Mouse (Mus musculus) heart, embryonic 15.5 days (tissue): ENCODE measurements at regions not wholly inside any gene's neighbourhood (a gene's known extent, or its start where the extent isn't known, plus 50 kb on each side); places are given as distances from the start of the nearest gene placed in this dataset.

ENCODE experiments used
- ATAC-seq: fragments of 200-750 bp; cut with Nextera tagmentation; replicated peaks from 2 replicates; pipeline ENCODE4 v1.8.0; 2017; ENCODE audit warnings: low read depth, moderate TSS enrichment; ENCODE audit not compliant: insufficient number of reproducible peaks, insufficient read depth, low FRiP score
- H3K27ac ChIP-seq: fragments of 300-500 bp; sonication (generic); 2 replicates; pipeline ENCODE4 v1.5.1; 2015; ENCODE audit warnings: mild to moderate bottlenecking, inconsistent platforms
- H3K27me3 ChIP-seq: fragments of 300-500 bp; sonication (generic); 2 replicates; pipeline ENCODE4 v1.6.1; 2015; ENCODE audit warnings: inconsistent platforms
- H3K36me3 ChIP-seq: fragments of 300-500 bp; sonication (generic); 2 replicates; pipeline ENCODE4 v1.6.1; 2015; ENCODE audit warnings: mild to moderate bottlenecking, inconsistent platforms
- H3K4me1 ChIP-seq: fragments of 300-500 bp; sonication (generic); replicated peaks from 2 replicates; pipeline ENCODE4 v1.6.1; 2015; ENCODE audit warnings: inconsistent platforms
- H3K4me2 ChIP-seq: fragments of 300-500 bp; sonication (generic); 2 replicates; pipeline ENCODE4 v1.6.1; 2015; ENCODE audit warnings: inconsistent platforms, mild to moderate bottlenecking, moderate library complexity
- H3K4me3 ChIP-seq: fragments of 300-500 bp; sonication (generic); 2 replicates; pipeline ENCODE4 v1.5.1; 2015; ENCODE audit warnings: mild to moderate bottlenecking, inconsistent platforms
- H3K9ac ChIP-seq: fragments of 300-500 bp; sonication (generic); 2 replicates; pipeline ENCODE4 v1.6.1; 2015; ENCODE audit warnings: mild to moderate bottlenecking, inconsistent platforms
- H3K9me3 ChIP-seq: fragments of 300-500 bp; sonication (generic); replicated peaks from 2 replicates; pipeline ENCODE4 v1.6.1; 2016; ENCODE audit warnings: inconsistent platforms
- WGBS: fragments of 180-500 bp; shearing (Covaris S2); methylation state at CpG from one replicate; pipeline ENCODE4 v1.1.7; 2015; ENCODE audit warnings: mixed read lengths; 5-methylcytosine and 5-hydroxymethylcytosine counted together

- H3K27me3 ChIP-seq, result peaks cover 81% of the 10 kb centered on the region
- H3K4me1 ChIP-seq, result peaks cover 23% of the 10 kb centered on the region
- H3K9ac ChIP-seq, result no peak overlapping the region
- H3K27ac ChIP-seq, result no peak overlapping the region
- H3K36me3 ChIP-seq, result no peaks in the 10 kb centered on the region
- ATAC-seq, result no peak
- no peaks in the 10 kb centered on the region for H3K9me3 ChIP-seq
- WGBS, result 76% methylated on average over 6 of the region's 6 CpGs
- H3K4me3 ChIP-seq, result no peak overlapping the region
- no peak overlapping the region for H3K4me2 ChIP-seq
These were observed 73.1 kb upstream of the Msx1 start for GRCm38 (mm10) chr5:37897501-37897900.

GRCm38 (mm10) chr5:37895441-37896336 is 71.3 kb upstream of the Msx1 start:
- 9% methylated on average over 19 of the region's 19 CpGs for WGBS
- Histone ChIP-seq H3K9ac (no peak overlapping the region), H3K36me3 (no peaks in the 10 kb centered on the region), H3K4me2 (peak overlapping the region; percentile 4; the same call in 1 of the 2 replicates), H3K4me3 (no peak overlapping the region), H3K27me3 (peaks cover 86% of the 10 kb centered on the region), H3K9me3 (no peaks in the 10 kb centered on the region), H3K4me1 (peaks cover 20% of the 10 kb centered on the region), H3K27ac (no peak overlapping the region)
- ATAC-seq, result no peak

- Histone ChIP-seq H3K9me3 (no peaks in the 10 kb centered on the region), H3K27me3 (peaks cover 86% of the 10 kb centered on the region), H3K27ac (no peak overlapping the region), H3K4me3 (peak overlapping the region; percentile 37), H3K9ac (no peak overlapping the region; the same call in 1 of the 2 replicates), H3K36me3 (no peaks in the 10 kb centered on the region), H3K4me2 (peak overlapping the region; percentile 61), H3K4me1 (peaks cover 20% of the 10 kb centered on the region)
- ATAC-seq, result 0 out of 2 replicates have a peak, but pooled peaks have one; percentile 55
- 5% methylated on average over 36 of the region's 36 CpGs for WGBS
These were observed 69.5 kb upstream of the Msx1 start for GRCm38 (mm10) chr5:37893639-37894550.

GRCm38 (mm10) chr5:37890641-37891040 is 66.3 kb upstream of the Msx1 start:
- Histone ChIP-seq H3K4me2 (no peak overlapping the region), H3K4me1 (peaks cover 15% of the 10 kb centered on the region), H3K36me3 (no peaks in the 10 kb centered on the region), H3K4me3 (no peak overlapping the region), H3K9ac (no peak overlapping the region), H3K27ac (no peak overlapping the region), H3K9me3 (no peaks in the 10 kb centered on the region), H3K27me3 (peaks cover 85% of the 10 kb centered on the region)
- 51% methylated on average over 11 of the region's 11 CpGs for WGBS
- ATAC-seq, result no peak

GRCm38 (mm10) chr5:37879668-37880380 is 55.4 kb upstream of the Msx1 start:
- WGBS, result 68% methylated on average over 2 of the region's 2 CpGs
- Histone ChIP-seq H3K27ac (no peak overlapping the region), H3K4me2 (no peak overlapping the region), H3K9ac (no peak overlapping the region), H3K36me3 (no peaks in the 10 kb centered on the region), H3K27me3 (no peaks in the 10 kb centered on the region), H3K9me3 (no peaks in the 10 kb centered on the region), H3K4me1 (no peaks in the 10 kb centered on the region), H3K4me3 (no peak overlapping the region)
- ATAC-seq, result no peak

GRCm38 (mm10) chr5:37876240-37876639 is 51.9 kb upstream of the Msx1 start:
- Histone ChIP-seq H3K27me3 (no peaks in the 10 kb centered on the region), H3K4me1 (no peaks in the 10 kb centered on the region), H3K4me3 (no peak overlapping the region), H3K4me2 (no peak overlapping the region), H3K27ac (no peak overlapping the region), H3K36me3 (no peaks in the 10 kb centered on the region), H3K9ac (no peak overlapping the region), H3K9me3 (no peaks in the 10 kb centered on the region)
- ATAC-seq, result no peak
- 44% methylated on average over 4 of the region's 4 CpGs for WGBS

GRCm38 (mm10) chr5:37875452-37875851 is 51.1 kb upstream of the Msx1 start:
- Histone ChIP-seq H3K27ac (no peak overlapping the region), H3K9me3 (no peaks in the 10 kb centered on the region), H3K4me3 (no peak overlapping the region), H3K36me3 (no peaks in the 10 kb centered on the region), H3K9ac (no peak overlapping the region), H3K27me3 (no peaks in the 10 kb centered on the region), H3K4me1 (no peaks in the 10 kb centered on the region), H3K4me2 (no peak overlapping the region)
- ATAC-seq, result no peak
- 75% methylated on average over 13 of the region's 13 CpGs for WGBS

- H3K9ac ChIP-seq, result no peak overlapping the region
- no peaks in the 10 kb centered on the region for H3K36me3 ChIP-seq
- H3K4me2 ChIP-seq, result no peak overlapping the region
- no peak overlapping the region for H3K27ac ChIP-seq
- ATAC-seq, result no peak
- WGBS, result 59% methylated on average over 6 of the region's 6 CpGs
- no peaks in the 10 kb centered on the region for H3K9me3 ChIP-seq
- H3K4me3 ChIP-seq, result no peak overlapping the region
- no peaks in the 10 kb centered on the region for H3K4me1 ChIP-seq
- no peaks in the 10 kb centered on the region for H3K27me3 ChIP-seq
These were observed 50.5 kb upstream of the Msx1 start for GRCm38 (mm10) chr5:37874784-37875281.
